Mouse (Mus musculus) liver, adult (tissue): ENCODE measurements around the gene Olfr1443.

ENCODE experiments used
- GATA4 ChIP-seq: IDR thresholded peaks from 2 replicates; pipeline ENCODE4 v1.6.1; 2014; ENCODE audit warnings: mild to moderate bottlenecking, low read length; ENCODE audit not compliant: insufficient replicate concordance

Olfr1443 gene

DNA sequence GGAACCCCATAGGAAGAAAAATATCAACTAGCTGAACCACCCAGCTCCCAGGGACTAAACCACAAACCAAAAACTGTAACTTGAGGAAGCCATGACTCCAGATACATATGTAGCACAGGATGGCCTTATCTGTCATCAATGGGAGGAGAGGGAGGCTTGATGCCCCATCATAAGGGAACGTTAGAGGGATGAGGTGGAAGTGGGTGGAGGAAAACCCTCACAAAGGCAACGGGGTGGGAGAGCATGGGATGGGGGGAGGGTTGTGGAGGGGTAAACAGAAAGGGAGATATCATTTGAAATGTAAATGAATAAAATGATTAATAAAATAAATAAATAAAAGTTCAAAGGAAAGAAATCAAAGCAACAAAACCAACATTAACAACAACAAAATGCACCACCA lies 42.6 kb downstream of the Olfr1443 start:
- no peak for TF ChIP-seq GATA4

DNA sequence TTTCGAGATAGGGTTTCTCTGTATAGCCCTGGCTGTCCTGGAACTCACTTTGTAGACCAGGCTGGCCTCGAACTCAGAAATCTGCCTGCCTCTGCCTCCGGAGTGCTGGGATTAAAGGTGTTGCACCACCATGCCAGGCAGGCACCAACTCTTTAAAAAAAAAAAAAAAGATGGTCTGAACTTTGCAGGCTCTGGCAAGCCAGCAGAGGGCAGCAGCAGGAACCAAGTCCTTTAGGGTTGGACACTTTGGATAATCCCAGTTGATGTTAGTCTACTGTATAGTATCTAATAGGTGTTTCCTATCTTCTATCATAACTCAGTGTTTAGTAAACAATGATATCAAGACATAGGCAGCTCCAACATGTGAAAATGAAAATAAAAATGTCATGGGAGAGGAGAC lies 44.4 kb downstream of the Olfr1443 start:
- no peak for TF ChIP-seq GATA4

DNA sequence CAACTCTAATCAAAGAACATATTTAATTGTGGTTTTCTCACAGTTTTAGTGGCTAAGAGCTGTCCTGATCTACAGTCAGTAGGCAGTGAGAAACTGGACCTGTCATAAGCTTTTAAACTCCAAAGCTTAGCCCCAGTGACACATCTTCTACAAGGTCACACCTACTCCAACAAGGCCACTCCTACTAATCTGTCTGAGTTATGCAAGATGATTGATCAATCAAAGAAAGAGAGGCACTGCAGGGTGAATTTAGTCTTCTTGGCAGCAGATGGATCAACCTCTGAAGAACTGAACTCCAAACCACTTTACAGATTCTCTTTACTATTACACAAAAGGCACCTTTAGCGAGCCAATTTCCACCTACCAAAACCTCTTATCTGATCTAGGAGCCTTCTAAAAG lies 47.9 kb downstream of the Olfr1443 start:
- TF ChIP-seq GATA4: no peak

DNA sequence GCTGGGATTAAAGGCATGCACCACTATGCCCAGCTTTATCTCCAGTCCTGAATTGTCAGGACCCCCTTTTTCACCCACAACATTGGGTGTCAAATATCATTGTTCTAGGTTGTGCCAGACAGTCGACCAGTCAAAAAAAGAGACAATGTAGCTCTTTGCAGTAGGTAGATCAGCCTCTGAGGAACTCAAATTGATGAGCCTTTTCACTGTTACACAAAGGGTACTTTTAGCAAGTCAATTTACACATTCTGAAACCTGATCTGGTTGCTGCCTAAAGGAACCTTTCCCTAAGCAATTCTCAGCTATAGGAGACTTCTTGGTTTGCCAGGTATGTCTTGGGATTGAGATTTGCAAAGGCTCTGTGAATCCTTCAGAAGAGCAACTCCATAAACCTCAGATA lies 53.1 kb downstream of the Olfr1443 start:
- no peak for TF ChIP-seq GATA4

DNA sequence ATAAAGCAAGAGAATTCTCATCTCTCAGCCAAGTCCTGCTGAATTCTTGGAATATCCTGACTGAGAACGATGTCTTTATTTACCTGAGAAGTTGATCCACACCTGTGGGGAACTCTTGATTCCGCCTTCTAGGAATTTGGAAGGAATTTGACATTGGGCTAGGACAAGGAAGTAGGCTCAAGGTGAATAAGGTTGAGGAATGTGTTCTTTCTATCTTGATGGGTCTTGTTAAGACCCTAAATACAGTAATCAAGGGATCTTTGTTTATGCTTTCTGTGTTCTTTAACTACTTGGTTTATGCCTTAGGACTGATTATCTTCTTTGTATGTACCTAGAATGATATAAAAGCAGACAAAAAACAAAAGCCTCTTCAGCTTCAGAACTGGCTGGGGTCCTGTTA lies 54.0 kb downstream of the Olfr1443 start:
- no peak for TF ChIP-seq GATA4
